Mouse (Mus musculus) liver, embryonic 15.5 days (tissue): ENCODE measurements around the gene Pih1d2. TPM values are rescaled to one million over a fixed set of nuclear protein-coding genes. Genes with fewer than 3 reads are reported as not detected.

Source experiments
- ATAC-seq: fragments of 200-750 bp; cut with Nextera tagmentation; 2 replicates; pipeline ENCODE4 v1.8.0; 2017; ENCODE audit warnings: moderate number of reproducible peaks, mild to moderate bottlenecking, moderate library complexity; ENCODE audit not compliant: insufficient read depth
- H3K27ac ChIP-seq: fragments of 300-500 bp; sonication (generic); replicated peaks from 2 replicates; pipeline ENCODE4 v1.5.1; 2015; ENCODE audit warnings: mild to moderate bottlenecking, inconsistent platforms
- H3K27me3 ChIP-seq: fragments of 300-500 bp; sonication (generic); 2 replicates; pipeline ENCODE4 v1.6.1; 2015; ENCODE audit warnings: mild to moderate bottlenecking, inconsistent platforms
- H3K36me3 ChIP-seq: fragments of 300-500 bp; sonication (generic); replicated peaks from 2 replicates; pipeline ENCODE4 v1.6.1; 2015; ENCODE audit warnings: moderate library complexity, mild to moderate bottlenecking, inconsistent platforms
- H3K4me1 ChIP-seq: fragments of 300-500 bp; sonication (generic); replicated peaks from 2 replicates; pipeline ENCODE4 v1.6.1; 2015; ENCODE audit warnings: inconsistent platforms
- H3K4me2 ChIP-seq: fragments of 300-500 bp; sonication (generic); 2 replicates; pipeline ENCODE4 v1.6.1; 2015; ENCODE audit warnings: moderate library complexity, mild to moderate bottlenecking, inconsistent platforms
- H3K4me3 ChIP-seq: fragments of 300-500 bp; sonication (generic); replicated peaks from 2 replicates; pipeline ENCODE4 v1.5.1; 2015; ENCODE audit warnings: mild to moderate bottlenecking, inconsistent platforms
- H3K9ac ChIP-seq: fragments of 300-500 bp; sonication (generic); 2 replicates; pipeline ENCODE4 v1.6.1; 2015; ENCODE audit warnings: moderate library complexity, mild to moderate bottlenecking, inconsistent platforms
- H3K9me3 ChIP-seq: fragments of 300-500 bp; sonication (generic); replicated peaks from 2 replicates; pipeline ENCODE4 v1.6.1; 2016; ENCODE audit warnings: inconsistent platforms
- WGBS: fragments of 180-500 bp; shearing (Covaris S2); methylation state at CpG from one replicate; pipeline ENCODE4 v1.1.7; 2015; ENCODE audit warnings: mixed read lengths; ENCODE audit not compliant: insufficient replicate concordance; 5-methylcytosine and 5-hydroxymethylcytosine counted together
- polyA plus RNA-seq: library from polyadenylated mRNA; unstranded; fragments of >200 nt; fragmentation: Nextera tagmentation; extraction: Ambion mirVana; gene quantifications from 2 replicates; pipeline ENCODE4 v1.2.1, GENCODE M21; 2015

The Pih1d2 gene
- polyA plus RNA-seq, 1 experiment from 2014 or later: 1.0 TPM

DNA sequence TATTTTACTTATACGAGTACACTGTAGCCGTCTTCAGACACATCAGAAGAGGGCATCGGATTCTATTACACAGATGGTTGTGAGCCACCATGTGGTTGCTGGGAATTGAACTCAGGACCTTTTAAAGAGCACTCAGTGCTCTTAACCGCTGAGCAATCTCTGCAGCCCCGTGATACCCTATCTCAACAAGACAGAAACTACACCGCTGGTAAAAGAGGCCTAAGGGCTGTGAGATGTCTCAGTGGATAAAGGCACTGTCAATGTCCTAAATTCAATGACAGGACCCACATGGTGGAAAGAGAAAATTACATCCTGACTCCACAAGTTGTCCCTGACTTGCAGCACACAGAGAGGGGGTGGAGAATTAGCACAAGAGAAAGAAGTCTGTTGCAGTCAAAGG is 49.3 kb downstream of the Pih1d2 start:
- Histone ChIP-seq H3K4me2 (no peak overlapping the region), H3K9me3 (no peaks in the 10 kb centered on the region), H3K27me3 (no peaks in the 10 kb centered on the region), H3K27ac (no peak overlapping the region), H3K4me1 (peaks cover 5% of the 10 kb centered on the region), H3K9ac (no peak overlapping the region), H3K36me3 (no peaks in the 10 kb centered on the region), H3K4me3 (no peak overlapping the region)
- WGBS: 30% methylated on average over 6 of the region's 6 CpGs
- no peak for ATAC-seq

DNA sequence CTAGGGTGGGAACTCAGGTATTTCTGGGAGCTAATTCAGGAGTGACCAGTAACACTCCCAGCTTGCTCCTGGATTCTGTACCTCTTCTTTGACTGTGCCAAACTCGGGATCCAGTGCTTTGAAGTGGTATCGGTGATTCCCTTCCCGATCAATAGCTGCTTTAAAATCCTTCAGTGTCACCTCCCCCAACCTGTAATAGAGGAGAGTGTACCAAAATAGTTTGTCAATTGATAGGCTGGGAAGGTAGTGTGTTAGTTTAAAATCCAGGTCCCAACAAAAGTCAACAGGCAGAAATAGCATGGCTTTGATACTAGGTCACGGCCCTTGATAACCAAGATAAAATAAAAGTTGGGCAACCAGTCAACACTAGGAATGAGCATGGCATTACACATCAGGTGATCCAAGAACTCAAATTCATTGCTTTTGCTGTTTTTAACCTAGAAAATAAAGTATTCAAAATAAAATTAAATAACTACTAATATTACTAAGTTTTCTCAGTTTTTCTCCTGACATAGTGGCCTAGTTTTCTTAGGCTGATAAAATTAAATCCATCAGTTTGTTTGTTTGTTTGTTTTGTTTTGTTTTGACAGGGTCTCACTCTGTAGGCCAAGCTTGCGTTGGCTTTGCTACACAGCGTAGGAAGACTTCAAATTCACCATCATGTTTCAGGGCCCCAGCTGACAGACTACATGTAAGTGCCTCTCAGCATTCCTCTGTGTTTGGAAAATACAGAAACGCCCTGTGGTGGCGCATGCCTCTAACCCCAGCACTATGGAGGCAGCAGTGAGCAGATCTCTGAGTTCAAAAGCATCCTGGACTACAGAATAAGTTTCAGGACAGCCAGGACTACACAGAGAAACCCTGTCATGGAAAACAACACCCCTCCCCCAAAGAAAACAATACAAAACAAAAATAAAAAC is 50.7 kb downstream of the Pih1d2 start:
- no peaks in the 10 kb centered on the region for H3K9me3 ChIP-seq
- WGBS: 60% methylated on average over 8 of the region's 8 CpGs
- no peak overlapping the region for H3K4me3 ChIP-seq
- no peak overlapping the region for H3K4me2 ChIP-seq
- H3K9ac ChIP-seq: no peak overlapping the region
- no peak for ATAC-seq
- H3K27me3 ChIP-seq: no peaks in the 10 kb centered on the region
- no peaks in the 10 kb centered on the region for H3K36me3 ChIP-seq
- H3K4me1 ChIP-seq: peaks cover 4% of the 10 kb centered on the region; the same call in 1 of the 2 replicates
- no peak overlapping the region for H3K27ac ChIP-seq

DNA sequence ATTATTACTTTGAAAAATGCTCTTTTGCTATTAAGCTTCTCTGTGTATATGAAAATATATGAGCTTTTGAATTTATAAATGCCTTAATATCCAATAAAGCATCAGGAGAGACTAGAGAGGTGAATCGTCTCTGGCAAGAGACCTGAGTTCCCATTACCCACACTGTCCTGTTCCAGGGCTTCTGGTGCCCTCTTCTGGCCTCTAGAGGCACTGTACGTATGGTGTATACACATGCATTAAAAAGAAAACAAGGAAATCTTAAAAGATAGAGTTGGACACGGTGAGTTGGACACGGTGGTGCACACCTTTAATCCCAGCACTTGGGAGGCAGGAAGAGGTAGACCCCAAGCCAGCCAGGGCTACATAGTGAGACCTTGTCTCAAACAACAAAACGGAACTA is 53.6 kb downstream of the Pih1d2 start:
- H3K27ac ChIP-seq: no peak overlapping the region
- WGBS: 22% methylated on average over 5 of the region's 5 CpGs
- H3K36me3 ChIP-seq: no peaks in the 10 kb centered on the region
- peaks cover 4% of the 10 kb centered on the region; the same call in 1 of the 2 replicates for H3K4me1 ChIP-seq
- no peak for ATAC-seq
- no peak overlapping the region for H3K4me3 ChIP-seq
- no peak overlapping the region for H3K9ac ChIP-seq
- no peaks in the 10 kb centered on the region for H3K9me3 ChIP-seq
- no peak overlapping the region for H3K4me2 ChIP-seq
- H3K27me3 ChIP-seq: no peaks in the 10 kb centered on the region

Other genes with a start within 250 kb of the Pih1d2 start
- gene Plet1, start 122.8 kb upstream of the Pih1d2 start, polyA plus RNA-seq: 0.17 and 0.35 TPM in 2 replicates
- 32.6 and 36.1 TPM in 2 replicates for gene Pts, start 88.6 kb upstream of the Pih1d2 start, polyA plus RNA-seq
- 10.1 and 11.1 TPM in 2 replicates for gene Il18, start 62.5 kb upstream of the Pih1d2 start, polyA plus RNA-seq
- gene Bco2, start 62.1 kb upstream of the Pih1d2 start, polyA plus RNA-seq: 0.60 and 0.67 TPM in 2 replicates
- not detected in 2 replicates for gene Tex12, start 56.0 kb upstream of the Pih1d2 start, polyA plus RNA-seq
- gene Sdhd, start 13.5 kb upstream of the Pih1d2 start, polyA plus RNA-seq: 296 and 323 TPM in 2 replicates
- gene Timm8b, start 13.4 kb upstream of the Pih1d2 start, polyA plus RNA-seq: 130 and 158 TPM in 2 replicates
- 5.6 and 7.0 TPM in 2 replicates for gene Nkapd1, start 143 bp downstream of the Pih1d2 start, polyA plus RNA-seq
- gene Dlat, start 42.5 kb downstream of the Pih1d2 start, polyA plus RNA-seq: 23.2 and 24.6 TPM in 2 replicates
- 1.4 and 1.8 TPM in 2 replicates for gene Dixdc1, start 122.2 kb downstream of the Pih1d2 start, polyA plus RNA-seq
- gene 2310030G06Rik, start 129.2 kb downstream of the Pih1d2 start, polyA plus RNA-seq: 3.9 and 4.1 TPM in 2 replicates
- gene Cryab, start 134.0 kb downstream of the Pih1d2 start, polyA plus RNA-seq: 9.9 and 15.2 TPM in 2 replicates
- gene Hspb2, start 135.0 kb downstream of the Pih1d2 start, polyA plus RNA-seq: 2.1 and 3.5 TPM in 2 replicates
- 8.5 and 10.3 TPM in 2 replicates for gene Fdxacb1, start 150.9 kb downstream of the Pih1d2 start, polyA plus RNA-seq
- 14.3 and 14.4 TPM in 2 replicates for gene Alg9, start 157.7 kb downstream of the Pih1d2 start, polyA plus RNA-seq
- gene 1110032A03Rik, start 158.2 kb downstream of the Pih1d2 start, polyA plus RNA-seq: 17.4 and 18.6 TPM in 2 replicates
- 68.8 and 70.2 TPM in 2 replicates for gene Ppp2r1b, start 228.0 kb downstream of the Pih1d2 start, polyA plus RNA-seq